Mouse (Mus musculus) hindbrain, postnatal 0 days (tissue): Measurements from ENCODE around the gene Tha1. TPM values are rescaled to one million over a fixed set of nuclear protein-coding genes. Genes with fewer than 3 reads are reported as not detected.
A peak's percentile ranks its signal among the peaks of the same experiment; 100 is the strongest.

Experiments
- ATAC-seq: fragments of 200-750 bp; cut with Nextera tagmentation; 2 replicates; pipeline ENCODE4 v1.8.0; 2017; ENCODE audit warnings: mild to moderate bottlenecking, moderate TSS enrichment, moderate library complexity
- DNase-seq: peaks from one replicate; pipeline ENCODE4 v3.0.0-alpha.2; 2015; ENCODE audit warnings: low spot score
- H3K27ac ChIP-seq: fragments of 300-500 bp; sonication (generic); 2 replicates; pipeline ENCODE4 v1.5.1; 2014; ENCODE audit warnings: mild to moderate bottlenecking
- H3K27me3 ChIP-seq: fragments of 300-500 bp; sonication (generic); 2 replicates; pipeline ENCODE4 v1.6.1; 2014; ENCODE audit warnings: low read length, mixed read lengths; ENCODE audit not compliant: insufficient read depth
- H3K36me3 ChIP-seq: fragments of 300-500 bp; sonication (generic); 2 replicates; pipeline ENCODE4 v1.6.1; 2014; ENCODE audit warnings: low read length, mixed read lengths; ENCODE audit not compliant: insufficient read depth
- H3K4me1 ChIP-seq: fragments of 300-500 bp; sonication (generic); 2 replicates; pipeline ENCODE4 v1.6.1; 2014; ENCODE audit warnings: antibody characterized with exemption, low read length, mixed read lengths; ENCODE audit not compliant: insufficient read depth
- H3K4me2 ChIP-seq: fragments of 300-500 bp; sonication (generic); 2 replicates; pipeline ENCODE4 v1.6.1; 2014; ENCODE audit warnings: low read depth, mild to moderate bottlenecking, low read length, moderate library complexity, mixed read lengths
- H3K4me3 ChIP-seq: fragments of 300-500 bp; sonication (generic); 2 replicates; pipeline ENCODE4 v1.5.1; 2014; ENCODE audit warnings: low read length
- H3K9ac ChIP-seq: fragments of 300-500 bp; sonication (generic); replicated peaks from 2 replicates; pipeline ENCODE4 v1.6.1; 2014; ENCODE audit warnings: mild to moderate bottlenecking, low read length, moderate library complexity, mixed read lengths
- H3K9me3 ChIP-seq: fragments of 300-500 bp; sonication (generic); 2 replicates; pipeline ENCODE4 v1.6.1; 2016; ENCODE audit warnings: low read length, mixed read lengths
- CTCF ChIP-seq: IDR thresholded peaks from 2 replicates; pipeline ENCODE4 v1.5.1; 2016; ENCODE audit warnings: antibody characterized with exemption, control low read depth, low read depth
- WGBS: fragments of 180-500 bp; shearing (Covaris S2); extraction: QIAGEN DNeasy Blood & Tissue Kit; methylation state at CpG from one replicate; pipeline ENCODE4 v1.1.7; 2014; 5-methylcytosine and 5-hydroxymethylcytosine counted together
- polyA plus RNA-seq: library from polyadenylated mRNA; unstranded; fragments of >200 nt; fragmentation: Nextera tagmentation; extraction: Ambion mirVana; gene quantifications from 2 replicates; pipeline ENCODE4 v1.2.1, GENCODE M21; 2015
- total RNA-seq: library from RNA; depleted of rRNA; stranded (reverse); fragments of >200 nt; gene quantifications from 2 replicates; pipeline ENCODE4 v1.2.3, GENCODE M21; 2014

Tha1 gene
- total and polyA plus RNA-seq, 2 experiments from 2014 or later = 2.0 to 4.7 TPM

GRCm38 (mm10) chr11:117912684-117913352 lies 39.5 kb upstream of the Tha1 start:
- Histone ChIP-seq H3K27me3 (no peaks in the 10 kb centered on the region), H3K9ac (no peak overlapping the region), H3K27ac (no peak overlapping the region), H3K9me3 (no peaks in the 10 kb centered on the region), H3K4me2 (no peak overlapping the region), H3K36me3 (no peaks in the 10 kb centered on the region), H3K4me3 (no peak overlapping the region), H3K4me1 (no peaks in the 10 kb centered on the region)
- peak; percentile 82 for TF ChIP-seq CTCF
- WGBS = 34% methylated on average over 13 of the region's 13 CpGs
- DNase-seq (peak; percentile 74), ATAC-seq (peak; percentile 76; the same call in 1 of the 2 replicates)

GRCm38 (mm10) chr11:117909337-117909736 lies 36.1 kb upstream of the Tha1 start:
- no peak for ATAC-seq
- no peaks in the 10 kb centered on the region for H3K4me1 ChIP-seq
- 89% methylated on average over 8 of the region's 8 CpGs for WGBS
- H3K36me3 ChIP-seq = no peaks in the 10 kb centered on the region
- DNase-seq = no peak
- H3K9me3 ChIP-seq = no peaks in the 10 kb centered on the region
- no peak overlapping the region for H3K4me3 ChIP-seq
- H3K9ac ChIP-seq = no peak overlapping the region
- H3K4me2 ChIP-seq = no peak overlapping the region
- H3K27me3 ChIP-seq = no peaks in the 10 kb centered on the region
- no peak for TF ChIP-seq CTCF
- no peak overlapping the region for H3K27ac ChIP-seq

- DNase-seq (no peak), ATAC-seq (no peak)
- no peak overlapping the region for H3K9ac ChIP-seq
- H3K36me3 ChIP-seq = no peaks in the 10 kb centered on the region
- 89% methylated on average over 8 of the region's 8 CpGs for WGBS
- H3K4me1 ChIP-seq = no peaks in the 10 kb centered on the region
- H3K4me2 ChIP-seq = no peak overlapping the region
- H3K4me3 ChIP-seq = no peak overlapping the region
- H3K9me3 ChIP-seq = no peaks in the 10 kb centered on the region
- no peak overlapping the region for H3K27ac ChIP-seq
- TF ChIP-seq CTCF = no peak
- no peaks in the 10 kb centered on the region for H3K27me3 ChIP-seq
Measured at GRCm38 (mm10) chr11:117904442-117904841, 31.2 kb upstream of the Tha1 start.

GRCm38 (mm10) chr11:117902282-117902681 lies 29.0 kb upstream of the Tha1 start:
- H3K9ac ChIP-seq = no peak overlapping the region
- TF ChIP-seq CTCF = no peak
- ATAC-seq = no peak
- H3K27me3 ChIP-seq = no peaks in the 10 kb centered on the region
- H3K9me3 ChIP-seq = no peaks in the 10 kb centered on the region
- H3K4me1 ChIP-seq = no peaks in the 10 kb centered on the region
- 70% methylated on average over 2 of the region's 2 CpGs for WGBS
- H3K27ac ChIP-seq = no peak overlapping the region
- H3K4me3 ChIP-seq = no peak overlapping the region
- no peaks in the 10 kb centered on the region for H3K36me3 ChIP-seq
- no peak overlapping the region for H3K4me2 ChIP-seq
- DNase-seq = no peak

DNA sequence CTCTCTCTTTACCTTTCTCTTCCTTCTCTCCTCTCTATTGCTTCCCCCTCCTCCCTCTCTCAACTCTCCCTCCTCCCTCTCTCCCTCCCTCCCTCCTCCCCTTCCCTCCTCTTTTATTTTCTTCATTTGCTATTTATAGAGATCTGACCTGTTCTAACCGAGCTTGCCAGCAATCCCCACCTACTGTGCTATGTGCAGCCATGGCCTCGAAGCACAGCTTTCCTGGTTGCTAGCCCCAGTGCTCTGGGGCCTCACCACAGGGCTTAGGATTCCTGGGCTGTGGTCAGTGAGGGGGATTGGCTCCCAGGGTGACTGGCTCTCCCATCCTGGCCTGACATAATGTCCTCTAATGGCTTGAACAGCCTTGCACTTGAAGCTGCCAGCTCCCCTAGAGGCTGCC lies 23.3 kb upstream of the Tha1 start:
- no peaks in the 10 kb centered on the region for H3K36me3 ChIP-seq
- H3K4me3 ChIP-seq = no peak overlapping the region
- H3K9me3 ChIP-seq = no peaks in the 10 kb centered on the region
- no peak for TF ChIP-seq CTCF
- no peak overlapping the region for H3K9ac ChIP-seq
- no peak overlapping the region for H3K4me2 ChIP-seq
- no peaks in the 10 kb centered on the region for H3K4me1 ChIP-seq
- no peak overlapping the region for H3K27ac ChIP-seq
- no peaks in the 10 kb centered on the region for H3K27me3 ChIP-seq
- 31% methylated on average over 2 of the region's 2 CpGs for WGBS
- ATAC-seq (no peak), DNase-seq (no peak)

GRCm38 (mm10) chr11:117894676-117895075 lies 21.4 kb upstream of the Tha1 start:
- Histone ChIP-seq H3K9me3 (no peaks in the 10 kb centered on the region), H3K27me3 (no peaks in the 10 kb centered on the region), H3K27ac (no peak overlapping the region), H3K36me3 (no peaks in the 10 kb centered on the region), H3K9ac (no peak overlapping the region), H3K4me3 (no peak overlapping the region), H3K4me1 (peaks cover 12% of the 10 kb centered on the region), H3K4me2 (no peak overlapping the region)
- WGBS = 65% methylated on average over 10 of the region's 10 CpGs
- peak; percentile 12; the same call in 1 of the 2 replicates for TF ChIP-seq CTCF
- ATAC-seq (no peak), DNase-seq (no peak)

DNA sequence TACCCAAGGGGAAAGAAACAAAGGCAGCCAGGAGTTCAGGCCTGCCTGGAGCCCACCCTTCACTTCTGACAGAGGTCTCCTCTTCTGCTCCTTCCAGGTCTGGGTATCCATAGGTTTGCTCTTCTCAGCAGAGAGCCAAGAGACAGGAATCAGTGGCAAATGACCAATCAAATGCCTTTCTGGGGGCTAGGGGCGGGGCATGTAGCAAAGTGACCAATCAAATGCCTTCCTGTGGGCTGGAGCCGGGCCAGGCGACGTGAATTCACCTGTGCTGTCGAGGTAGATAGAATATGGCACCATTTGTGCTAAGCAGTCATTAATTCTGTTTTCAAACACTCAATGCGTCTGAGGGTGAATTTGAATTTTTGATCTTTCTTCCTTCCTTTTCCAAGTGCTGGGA lies 18.9 kb upstream of the Tha1 start:
- 63% methylated on average over 6 of the region's 6 CpGs for WGBS

More for the DNA sequence above, 18.9 kb upstream of the Tha1 start:
- H3K36me3 ChIP-seq = no peaks in the 10 kb centered on the region
- ATAC-seq (no peak), DNase-seq (no peak)
- H3K4me1 ChIP-seq = peaks cover 23% of the 10 kb centered on the region
- H3K4me3 ChIP-seq = no peak overlapping the region
- H3K9ac ChIP-seq = no peak overlapping the region
- peaks cover 4% of the 10 kb centered on the region; the same call in 1 of the 2 replicates for H3K27me3 ChIP-seq
- TF ChIP-seq CTCF = no peak
- no peak overlapping the region for H3K4me2 ChIP-seq
- no peaks in the 10 kb centered on the region for H3K9me3 ChIP-seq
- H3K27ac ChIP-seq = no peak overlapping the region
